Mouse (Mus musculus): ENCODE measurements around the gene Serpinf1.
A peak's percentile ranks its signal among the peaks of the same experiment; 100 is the strongest.

DNA sequence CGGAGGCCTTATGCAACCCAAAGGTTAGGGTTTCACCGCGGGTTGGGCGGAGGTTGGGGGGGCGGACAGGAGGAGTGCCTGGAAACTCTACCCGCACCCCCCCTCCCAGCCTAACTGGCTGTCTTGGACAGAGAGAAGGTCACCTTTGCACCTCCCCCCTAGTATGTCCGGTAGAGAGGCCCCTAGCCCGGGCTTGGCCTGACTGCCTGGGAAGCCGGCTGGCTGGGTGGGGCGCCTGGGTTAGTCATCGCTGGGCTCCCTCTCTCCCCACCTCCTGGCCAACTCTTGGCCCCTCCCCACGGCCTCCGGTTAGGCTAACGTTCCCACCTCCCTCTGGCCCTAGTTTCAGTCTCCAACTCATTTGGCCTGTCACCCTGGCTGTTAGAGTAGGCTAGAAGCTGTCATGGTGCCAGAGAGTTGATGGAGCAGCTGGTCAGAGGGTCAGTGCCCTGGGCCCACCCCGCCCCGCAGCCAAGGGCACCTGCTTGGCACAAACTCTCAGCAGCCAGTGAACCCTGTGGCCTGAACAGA, 39.8 kb upstream of the Serpinf1 start:
- TF ChIP-seq CTCF (IDR thresholded peaks at IDR 0.05; ENCODE audit: insufficient read depth, low read length), result no peak
- TF ChIP-seq POLR2A (IDR thresholded peaks at IDR 0.05; ENCODE audit: borderline replicate concordance, extremely low read depth, low read depth, low read length), result peak; percentile 35; the same call in 1 of the 2 replicates

Data from lung, adult 2 months (tissue).